Mouse (Mus musculus) spleen, postnatal 10 days (tissue): ENCODE data around the gene Nqo2.
A peak's percentile ranks its signal among the peaks of the same experiment; 100 is the strongest.

Experiments
- DNase-seq, 2 experiments: peaks; one replicate each; pipeline ENCODE4 v3.0.0; 2021 to 2022; ENCODE audit warnings: low spot score in 2 of 2

Gene Nqo2

GRCm38 (mm10) chr13:33995197-33995596, 30.7 kb downstream of the Nqo2 start:
- peak; percentile 44 to 77 for DNase-seq

GRCm38 (mm10) chr13:34002058-34003006, 37.8 kb downstream of the Nqo2 start, which contains the start of the genes Ripk1 and Serpinb6a:
Ripk1 (plus strand) TSS chr13:34002363.
Serpinb6a (minus strand) TSS chr13:34002794.
- peak; percentile 91 to 95 for DNase-seq

DNA sequence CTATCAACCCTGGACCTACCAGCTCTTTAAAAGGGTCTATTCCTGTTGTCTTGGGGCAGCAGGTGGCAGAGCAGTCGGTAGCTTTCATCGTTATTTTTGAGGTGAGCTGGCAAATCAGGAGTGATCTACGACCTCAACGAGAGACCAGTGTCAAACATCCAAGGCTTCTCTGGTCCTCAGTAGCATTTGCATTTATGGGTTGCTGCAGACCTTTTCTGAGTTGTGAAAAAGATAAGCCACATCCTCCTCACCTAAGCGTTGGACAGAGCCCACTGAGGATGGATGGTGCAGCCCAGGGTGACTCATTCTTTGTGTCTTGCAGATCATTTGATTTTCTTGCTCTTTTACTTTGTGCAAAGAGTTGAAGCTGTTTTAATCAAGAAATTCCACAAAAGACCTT, 38.6 kb downstream of the Nqo2 start:
- DNase-seq = peak in 1 of 2 experiments; percentile 24

- DNase-seq = no peak
These were observed 42.7 kb downstream of the Nqo2 start for GRCm38 (mm10) chr13:34007234-34007633.

DNA sequence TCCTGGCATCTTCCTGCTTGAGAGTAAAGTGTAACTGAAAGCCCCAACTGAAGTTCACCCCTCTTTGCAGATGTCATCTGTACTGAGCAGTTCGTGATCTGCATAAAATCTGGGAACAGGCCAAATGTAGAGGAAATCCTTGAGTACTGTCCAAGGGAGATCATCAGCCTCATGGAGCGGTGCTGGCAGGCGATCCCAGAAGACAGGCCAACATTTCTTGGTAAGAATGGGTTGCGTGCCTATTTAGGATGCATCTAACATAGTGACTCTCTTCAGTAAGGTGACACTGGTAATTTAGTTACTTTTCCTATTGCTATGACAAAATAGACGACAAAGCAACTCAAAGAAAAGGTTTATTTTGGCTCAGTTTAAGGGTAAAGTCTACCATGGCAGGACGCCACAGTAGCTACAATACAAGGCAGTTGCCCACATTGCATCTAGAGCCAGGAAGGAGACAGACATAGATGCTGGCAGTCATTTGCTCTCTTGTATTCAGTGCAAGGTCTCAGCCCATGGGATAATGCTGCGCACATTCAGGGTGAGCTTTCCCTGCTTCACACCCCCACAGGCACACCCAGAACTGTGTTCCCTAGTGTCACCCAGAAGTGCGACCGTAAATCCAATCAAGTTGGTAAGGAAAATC, 52.6 kb downstream of the Nqo2 start:
- no peak for DNase-seq

GRCm38 (mm10) chr13:34018521-34018920, 54.0 kb downstream of the Nqo2 start:
- DNase-seq = no peak

GRCm38 (mm10) chr13:34021998-34022397, 57.5 kb downstream of the Nqo2 start:
- DNase-seq = no peak

DNA sequence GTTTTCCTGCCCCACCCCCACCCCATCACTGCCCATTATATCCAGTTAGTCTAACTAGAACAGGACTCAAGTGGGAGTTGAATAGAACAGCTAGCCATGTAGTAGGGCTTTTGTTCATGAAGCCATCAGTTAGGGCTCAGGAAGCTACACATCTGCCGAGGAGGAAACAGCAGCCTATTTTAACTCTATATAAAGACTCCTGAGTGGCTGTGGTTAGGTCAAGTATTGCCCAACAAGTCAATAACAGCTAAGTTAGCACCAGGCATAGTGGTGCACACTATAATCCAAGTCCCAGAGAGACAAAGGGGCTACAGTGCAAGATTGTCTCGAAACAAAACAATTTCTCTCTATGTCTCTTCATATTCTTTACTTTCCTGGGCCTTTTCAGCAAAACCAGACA, 67.6 kb downstream of the Nqo2 start:
- no peak for DNase-seq

DNA sequence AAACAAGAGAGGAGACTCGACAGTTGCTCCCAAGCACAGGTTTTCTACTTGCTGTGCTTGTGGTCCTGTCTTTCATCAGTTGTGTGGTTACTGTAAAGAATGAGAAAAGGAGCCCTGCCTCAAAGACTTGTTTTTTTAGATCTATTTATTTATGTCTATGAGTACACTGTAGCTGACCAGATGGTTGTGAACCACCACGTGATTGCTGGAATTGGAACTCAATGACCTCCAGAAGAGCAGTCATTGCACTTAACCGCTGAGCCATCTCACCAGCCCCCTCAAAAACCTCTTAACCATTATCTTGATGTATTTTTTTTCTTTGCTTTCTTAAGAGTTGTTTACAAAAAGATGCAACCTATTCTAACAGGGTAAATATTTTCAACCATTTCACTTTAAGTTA, 70.9 kb downstream of the Nqo2 start:
- no peak for DNase-seq

DNA sequence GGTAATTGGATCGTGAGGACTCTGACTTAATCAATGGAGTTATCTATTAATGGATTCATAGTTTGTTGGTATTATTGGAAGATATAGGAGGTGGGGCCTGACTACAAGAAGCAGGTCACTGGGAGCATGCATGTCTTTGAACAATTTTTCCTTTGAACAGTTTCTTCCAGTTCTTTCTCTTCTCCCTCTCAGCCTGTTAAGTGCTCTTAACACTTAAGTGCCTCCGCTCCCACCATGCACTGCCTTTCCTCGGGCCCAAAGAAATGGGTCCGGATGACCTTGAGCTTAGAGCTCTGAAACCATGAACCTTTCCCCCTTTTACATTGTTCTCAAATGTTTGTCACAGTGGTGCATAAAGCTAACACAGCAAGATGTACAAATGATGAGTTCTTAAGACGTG, 72.2 kb downstream of the Nqo2 start:
- DNase-seq = no peak

- peak; percentile 77 to 93 for DNase-seq
These were observed 72.9 kb downstream of the Nqo2 start, which contains the start of gene Bphl for GRCm38 (mm10) chr13:34037172-34038055. Bphl (plus strand) TSS chr13:34037597.

DNA sequence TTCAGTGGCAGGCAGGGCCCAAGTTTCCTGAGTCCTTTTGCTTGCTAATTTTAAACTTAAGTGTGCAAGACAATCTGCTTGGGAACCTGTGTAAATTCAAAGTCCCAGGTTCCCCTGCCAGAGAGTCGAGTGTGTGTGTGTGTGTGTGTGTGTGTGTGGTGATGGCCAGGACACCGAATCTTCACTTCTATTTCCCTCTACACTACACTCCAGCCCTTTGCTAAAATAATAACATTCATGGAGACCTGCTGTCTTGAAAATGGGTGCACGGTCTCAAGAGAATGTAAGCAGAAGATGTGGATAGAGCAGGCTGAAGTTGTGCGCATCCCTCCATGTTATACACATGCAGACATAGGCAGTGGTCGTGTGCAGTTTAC, 73.6 kb downstream of the Nqo2 start:
- DNase-seq = peak in 1 of 2 experiments; percentile 17
